Mouse (Mus musculus): Measurements from ENCODE around the gene C1qtnf1. TPM values are rescaled to one million over a fixed set of nuclear protein-coding genes. Genes with fewer than 3 reads are reported as not detected.
"Not testable (repeated sequence)": the region's sequence is repeated elsewhere in the genome, so short reads cannot be mapped to it uniquely, and the experiment has no call there.

C1qtnf1 gene
- total RNA-seq (2021), result 1 to 10 TPM; 3.3 to 4.8 TPM
- long read RNA-seq, experiment 1, partial matches to known transcripts, result 0 of 3 reads
- long read RNA-seq, experiment 1, other reads (novel, unspliced or antisense), result 3 of 3 reads
- long read RNA-seq, experiment 2, partial matches to known transcripts, result 1 of 4 reads
- long read RNA-seq, experiment 2, other reads (novel, unspliced or antisense), result 2 of 4 reads

- intact Hi-C loops (cut with DNase I), result no loop called here
- no peak within 1 kb of the TSS for H3K27ac ChIP-seq
These were observed at the start of gene C1qtnf1 for GRCm38 (mm10) chr11:118427986-118428385. TSS of gene C1qtnf1 (plus strand) at chr11:118428203.

GRCm38 (mm10) chr11:118378656-118379055 is 49.3 kb upstream of the C1qtnf1 start:
- no peak for DNase-seq (ENCODE audit: extremely low spot score in 1 of 2, low spot score in 2 of 2)
- no peak overlapping the region for H3K4me3 ChIP-seq
- no peak for TF ChIP-seq CTCF (IDR thresholded peaks at IDR 0.05)
- no peak overlapping the region for H3K27ac ChIP-seq
- intact Hi-C loops (cut with DNase I), result loop anchor here (1.0 to 10.0 kb wide), 2 partner anchors 61 to 294 kb away; no protein-coding TSS in a partner anchor

More at GRCm38 (mm10) chr11:118427986-118428385, at the start of gene C1qtnf1:
- no peak for TF ChIP-seq CTCF (IDR thresholded peaks at IDR 0.05)
- DNase-seq (ENCODE audit: extremely low spot score in 1 of 2, low spot score in 2 of 2), result no peak
- H3K4me3 ChIP-seq, result peak within 1 kb of the TSS; percentile 21; the same call in 1 of the 2 replicates

- TF ChIP-seq CTCF (IDR thresholded peaks at IDR 0.05), result peak; percentile 91
- intact Hi-C loops (cut with DNase I), result loop anchor here (1.0 to 10.0 kb wide), 2 partner anchors 62 to 295 kb away; no protein-coding TSS in a partner anchor
- DNase-seq (ENCODE audit: extremely low spot score in 1 of 2, low spot score in 2 of 2), result peak; percentile 78 to 89
These were observed 48.6 kb upstream of the C1qtnf1 start for GRCm38 (mm10) chr11:118379251-118380009.

GRCm38 (mm10) chr11:118387816-118388215 is 40.2 kb upstream of the C1qtnf1 start:
- H3K4me3 ChIP-seq; DNase-seq (ENCODE audit: extremely low spot score in 1 of 2, low spot score in 2 of 2); intact Hi-C loops (cut with DNase I); H3K27ac ChIP-seq: not testable (repeated sequence)

More at GRCm38 (mm10) chr11:118379251-118380009, 48.6 kb upstream of the C1qtnf1 start:
- Histone ChIP-seq H3K4me3 (no peak overlapping the region), H3K27ac (no peak overlapping the region)

- intact Hi-C loops (cut with DNase I), result no loop called here
- no peak for DNase-seq (ENCODE audit: extremely low spot score in 1 of 2, low spot score in 2 of 2)
- H3K4me3 ChIP-seq, result no peak overlapping the region
- TF ChIP-seq CTCF (IDR thresholded peaks at IDR 0.05), result no peak
- H3K27ac ChIP-seq, result no peak overlapping the region
These were observed 34.0 kb upstream of the C1qtnf1 start for GRCm38 (mm10) chr11:118393991-118394390.

GRCm38 (mm10) chr11:118394538-118394937 is 33.5 kb upstream of the C1qtnf1 start:
- intact Hi-C loops (cut with DNase I), result no loop called here
- no peak for TF ChIP-seq CTCF (IDR thresholded peaks at IDR 0.05)
- Histone ChIP-seq H3K27ac (no peak overlapping the region), H3K4me3 (no peak overlapping the region)
- no peak for DNase-seq (ENCODE audit: extremely low spot score in 1 of 2, low spot score in 2 of 2)

GRCm38 (mm10) chr11:118397806-118398530 is 30.0 kb upstream of the C1qtnf1 start:
- DNase-seq (ENCODE audit: extremely low spot score in 1 of 2, low spot score in 2 of 2), result no peak
- H3K4me3 ChIP-seq, result no peak overlapping the region
- intact Hi-C loops (cut with DNase I), result no loop called here
- TF ChIP-seq CTCF (IDR thresholded peaks at IDR 0.05), result no peak
- no peak overlapping the region for H3K27ac ChIP-seq

GRCm38 (mm10) chr11:118399891-118400565 is 28.0 kb upstream of the C1qtnf1 start:
- intact Hi-C loops (cut with DNase I), result no loop called here
- Histone ChIP-seq H3K4me3 (no peak overlapping the region), H3K27ac (no peak overlapping the region)
- DNase-seq (ENCODE audit: extremely low spot score in 1 of 2, low spot score in 2 of 2), result no peak
- TF ChIP-seq CTCF (IDR thresholded peaks at IDR 0.05), result no peak

GRCm38 (mm10) chr11:118400566-118400936 is 27.5 kb upstream of the C1qtnf1 start:
- H3K27ac ChIP-seq, result no peak overlapping the region
- no peak for TF ChIP-seq CTCF (IDR thresholded peaks at IDR 0.05)
- intact Hi-C loops (cut with DNase I), result no loop called here
- no peak overlapping the region for H3K4me3 ChIP-seq
- no peak for DNase-seq (ENCODE audit: extremely low spot score in 1 of 2, low spot score in 2 of 2)

GRCm38 (mm10) chr11:118401195-118401594 is 26.8 kb upstream of the C1qtnf1 start:
- no peak for DNase-seq (ENCODE audit: extremely low spot score in 1 of 2, low spot score in 2 of 2)
- intact Hi-C loops (cut with DNase I), result no loop called here
- TF ChIP-seq CTCF (IDR thresholded peaks at IDR 0.05), result no peak
- no peak overlapping the region for H3K4me3 ChIP-seq
- H3K27ac ChIP-seq, result no peak overlapping the region

GRCm38 (mm10) chr11:118401760-118402280 is 26.2 kb upstream of the C1qtnf1 start, which contains the start of gene Lgals3bp:
TSS of gene Lgals3bp (minus strand) at chr11:118402092.
- intact Hi-C loops (cut with DNase I), result no loop called here
- Histone ChIP-seq H3K27ac (peak within 1 kb of the TSS; percentile 83), H3K4me3 (peak within 1 kb of the TSS; percentile 16; the same call in 1 of the 2 replicates)
- DNase-seq (ENCODE audit: extremely low spot score in 1 of 2, low spot score in 2 of 2), result peak; percentile 42 to 52
- peak; percentile 46 for TF ChIP-seq CTCF (IDR thresholded peaks at IDR 0.05)

All from left cerebral cortex, adult 2 months (tissue).